Mouse (Mus musculus): Measurements from ENCODE around the gene Atad1. TPM values are rescaled to one million over a fixed set of nuclear protein-coding genes. Genes with fewer than 3 reads are reported as not detected.
"Not testable (repeated sequence)": the region's sequence is repeated elsewhere in the genome, so short reads cannot be mapped to it uniquely, and the experiment has no call there.

Atad1 gene
- polyA plus RNA-seq (2015; fragmentation: Nextera tagmentation; extraction: Ambion mirVana): 52.2 and 59.8 TPM in 2 replicates

DNA sequence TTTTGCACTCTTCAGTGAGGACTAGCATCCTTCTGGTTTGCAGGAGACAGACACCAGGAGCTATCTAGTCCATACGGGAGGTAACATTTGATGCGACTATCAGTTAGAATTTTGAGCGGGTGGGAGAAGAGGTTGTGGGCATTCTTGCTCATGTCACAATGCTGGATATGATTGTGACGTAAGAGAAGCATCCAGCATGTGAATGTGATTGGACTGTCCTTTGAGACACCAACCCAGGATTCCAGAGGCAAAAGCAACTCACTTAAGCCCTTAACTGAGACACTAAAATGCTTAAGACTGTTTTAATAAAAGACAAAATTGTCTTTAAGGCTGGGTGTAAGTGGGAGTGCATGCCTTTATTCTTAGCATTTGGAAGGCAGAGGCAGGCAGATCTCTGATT lies at the start of gene Atad1:
Atad1 (minus strand) TSS at position 101 of the 400 bp plus-strand sequence.
- no peaks in the 10 kb centered on the region for H3K9me3 ChIP-seq
- H3K4me2 ChIP-seq: no peak within 1 kb of the TSS
- no peaks in the 10 kb centered on the region for H3K4me1 ChIP-seq
- no peaks in the 10 kb centered on the region for H3K27me3 ChIP-seq (replicated peaks)
- no peak for ATAC-seq (ENCODE audit: extremely low read depth, insufficient number of reproducible peaks, low FRiP score, low TSS enrichment)
- no peak within 1 kb of the TSS for H3K4me3 ChIP-seq
- no peak within 1 kb of the TSS for H3K27ac ChIP-seq (replicated peaks)
- H3K9ac ChIP-seq: no peak within 1 kb of the TSS
- H3K36me3 ChIP-seq: no peaks in the 10 kb centered on the region
- 84% methylated on average over 4 of the region's 4 CpGs for WGBS

DNA sequence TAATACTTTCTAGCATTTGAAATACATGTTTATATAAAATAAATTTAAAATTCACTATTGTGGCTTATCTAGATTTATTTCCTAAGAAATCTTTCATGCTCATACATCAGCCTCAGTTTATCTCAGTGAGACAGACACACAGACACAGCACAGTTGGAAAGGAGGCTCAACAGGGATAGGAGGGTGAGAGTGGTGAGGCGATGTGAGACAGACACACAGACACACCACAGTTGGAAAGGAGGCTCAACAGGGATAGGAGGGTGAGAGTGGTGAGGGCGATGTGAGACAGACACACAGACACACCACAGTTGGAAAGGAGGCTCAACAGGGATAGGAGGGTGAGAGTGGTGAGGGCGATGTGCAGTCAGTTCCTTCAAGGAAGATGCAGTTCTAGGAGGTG lies 48.4 kb upstream of the Atad1 start:
- not testable (repeated sequence) for H3K4me2 ChIP-seq; H3K36me3 ChIP-seq; ATAC-seq (ENCODE audit: extremely low read depth, insufficient number of reproducible peaks, low FRiP score, low TSS enrichment); H3K9me3 ChIP-seq; H3K27ac ChIP-seq (replicated peaks); H3K9ac ChIP-seq; H3K27me3 ChIP-seq (replicated peaks); H3K4me3 ChIP-seq
- 80% methylated on average over 3 of the region's 3 CpGs for WGBS
- H3K4me1 ChIP-seq: peaks cover 40% of the 10 kb centered on the region

DNA sequence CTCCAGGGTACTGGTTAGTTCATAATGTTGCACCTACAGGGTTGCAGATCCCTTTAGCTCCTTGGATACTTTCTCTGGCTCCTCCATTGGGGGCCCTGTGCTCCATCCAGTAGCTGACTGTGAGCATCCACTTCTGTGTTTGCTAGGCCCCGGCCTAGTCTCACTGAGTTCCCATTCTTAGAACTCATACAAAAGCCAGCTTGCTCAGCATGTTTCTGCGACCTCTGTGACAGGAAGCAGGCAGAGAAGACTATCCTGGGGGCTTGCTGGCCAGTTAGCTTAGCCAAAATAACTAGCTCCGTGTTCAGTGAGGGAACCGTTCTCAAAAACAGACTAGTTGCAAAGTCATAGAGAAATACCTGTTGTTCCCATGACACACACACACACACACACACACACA lies 47.8 kb upstream of the Atad1 start:
- not testable (repeated sequence) for ATAC-seq (ENCODE audit: extremely low read depth, insufficient number of reproducible peaks, low FRiP score, low TSS enrichment); H3K27ac ChIP-seq (replicated peaks); H3K9me3 ChIP-seq; H3K9ac ChIP-seq; H3K4me2 ChIP-seq; H3K36me3 ChIP-seq; H3K27me3 ChIP-seq (replicated peaks); H3K4me3 ChIP-seq
- peaks cover 36% of the 10 kb centered on the region for H3K4me1 ChIP-seq
- WGBS: 47% methylated on average over 4 of the region's 4 CpGs

DNA sequence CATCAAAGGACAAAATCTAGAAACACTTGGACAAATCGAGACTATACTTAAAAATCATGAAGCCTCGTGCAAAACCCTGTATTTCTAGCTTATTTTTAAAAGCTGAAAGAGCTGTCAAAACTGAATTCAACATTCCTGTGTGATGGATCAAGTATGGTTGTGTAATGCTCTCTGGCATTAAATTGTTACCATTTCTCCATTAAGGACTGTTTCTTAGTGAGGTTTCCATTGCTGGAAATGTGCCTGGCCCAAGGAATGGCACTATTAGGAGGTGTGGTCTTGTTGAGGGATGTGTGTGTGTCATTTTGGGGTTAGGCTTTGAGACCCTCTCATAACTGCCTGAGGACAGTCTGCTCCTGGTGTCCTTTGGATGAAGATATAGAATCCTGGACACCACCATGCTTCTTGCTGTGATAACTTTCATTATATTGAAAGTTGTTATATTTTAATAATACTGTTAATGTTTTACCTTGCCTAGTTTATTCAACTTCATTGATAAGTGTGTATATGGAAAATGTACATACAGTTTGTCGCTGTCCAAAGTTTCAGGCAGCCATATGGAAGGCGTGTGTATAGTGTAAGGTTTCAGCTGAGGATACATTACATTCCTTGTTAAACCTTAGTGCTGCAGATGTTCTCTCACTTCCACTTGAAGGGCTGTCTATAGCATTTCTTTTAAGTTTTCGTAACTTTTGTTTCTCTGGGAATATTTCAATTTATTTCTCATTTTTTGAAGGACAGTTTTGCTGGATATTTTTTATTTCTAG lies 41.9 kb upstream of the Atad1 start:
- H3K4me2 ChIP-seq: no peak overlapping the region
- H3K27me3 ChIP-seq (replicated peaks): no peaks in the 10 kb centered on the region
- H3K9ac ChIP-seq: no peak overlapping the region
- no peak overlapping the region for H3K27ac ChIP-seq (replicated peaks)
- ATAC-seq (ENCODE audit: extremely low read depth, insufficient number of reproducible peaks, low FRiP score, low TSS enrichment): no peak
- H3K4me3 ChIP-seq: no peak overlapping the region
- H3K36me3 ChIP-seq: peaks cover 6% of the 10 kb centered on the region
- H3K9me3 ChIP-seq: no peaks in the 10 kb centered on the region
- WGBS: 89% methylated on average over 5 of the region's 5 CpGs
- peaks cover 10% of the 10 kb centered on the region for H3K4me1 ChIP-seq

DNA sequence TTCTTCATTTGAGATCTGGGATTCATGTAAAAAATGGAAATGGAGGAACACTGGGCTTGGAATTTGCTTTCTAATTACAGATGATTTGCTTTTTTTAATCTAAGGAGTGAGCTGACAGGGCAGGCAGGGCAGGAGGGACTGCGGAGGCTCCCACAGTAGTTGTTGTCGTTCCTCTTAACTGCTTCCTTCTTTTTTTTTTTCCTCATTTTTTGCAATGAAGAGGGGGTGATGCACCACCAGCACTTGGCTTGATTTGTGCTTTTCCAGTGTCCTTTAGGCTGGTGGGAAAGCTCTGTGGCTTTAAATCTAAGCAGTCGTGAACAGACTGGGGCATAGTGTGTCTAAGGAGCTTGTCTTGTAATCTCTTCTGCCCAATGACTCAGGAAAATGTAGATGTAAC lies 39.5 kb upstream of the Atad1 start:
- Histone ChIP-seq H3K36me3 (no peaks in the 10 kb centered on the region), H3K27me3 (replicated peaks) (no peaks in the 10 kb centered on the region), H3K4me2 (no peak overlapping the region), H3K4me1 (peaks cover 10% of the 10 kb centered on the region), H3K4me3 (no peak overlapping the region), H3K9ac (no peak overlapping the region), H3K27ac (replicated peaks) (no peak overlapping the region), H3K9me3 (no peaks in the 10 kb centered on the region)
- 59% methylated on average over 3 of the region's 3 CpGs for WGBS
- no peak for ATAC-seq (ENCODE audit: extremely low read depth, insufficient number of reproducible peaks, low FRiP score, low TSS enrichment)

DNA sequence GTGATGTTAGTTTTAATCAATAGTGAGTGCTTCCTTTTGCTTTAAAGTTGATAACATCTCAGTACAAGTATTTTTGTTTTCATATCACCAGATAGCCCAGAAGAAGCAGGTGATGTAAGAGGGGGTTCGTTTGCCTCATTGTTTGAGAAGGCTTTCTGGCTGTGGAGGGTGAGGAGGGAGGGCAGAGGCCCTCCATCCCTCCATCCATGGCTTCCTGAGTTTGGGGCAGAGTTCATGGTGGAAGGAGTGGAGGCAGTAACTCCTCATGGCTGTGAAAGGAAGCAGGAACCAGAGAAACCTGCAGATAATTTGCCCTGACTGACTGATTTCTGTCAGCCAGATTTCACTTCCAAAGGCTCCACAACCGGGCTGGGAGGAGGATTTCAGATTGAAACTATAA lies 38.8 kb upstream of the Atad1 start:
- Histone ChIP-seq H3K36me3 (peaks cover 4% of the 10 kb centered on the region), H3K4me1 (peaks cover 10% of the 10 kb centered on the region), H3K4me2 (no peak overlapping the region), H3K9me3 (no peaks in the 10 kb centered on the region), H3K27me3 (replicated peaks) (no peaks in the 10 kb centered on the region), H3K9ac (no peak overlapping the region), H3K4me3 (no peak overlapping the region), H3K27ac (replicated peaks) (no peak overlapping the region)
- ATAC-seq (ENCODE audit: extremely low read depth, insufficient number of reproducible peaks, low FRiP score, low TSS enrichment): no peak
- WGBS: 28% methylated on average over 2 of the region's 2 CpGs

DNA sequence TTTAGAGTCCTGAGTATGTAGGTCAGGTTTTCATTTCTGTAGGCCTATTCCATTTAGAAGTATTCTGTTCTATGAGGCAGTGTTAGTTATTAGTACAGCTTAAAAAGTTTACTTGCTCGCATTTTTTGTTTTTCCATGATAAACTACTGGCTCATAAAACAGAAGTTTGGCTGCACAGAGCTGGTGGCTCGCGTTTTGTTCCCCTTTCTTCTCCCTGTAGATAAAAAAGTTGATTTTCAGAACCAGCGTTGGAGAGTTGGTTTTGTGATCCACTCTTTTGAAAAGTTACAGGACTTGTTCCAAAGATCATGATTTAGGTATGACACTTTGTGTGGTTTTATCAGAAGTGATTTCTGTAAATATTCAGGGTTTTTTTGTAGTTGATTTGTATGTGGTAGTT lies 22.9 kb upstream of the Atad1 start:
- H3K4me1 ChIP-seq: peaks cover 37% of the 10 kb centered on the region
- no peak overlapping the region for H3K4me2 ChIP-seq
- H3K27me3 ChIP-seq (replicated peaks): no peaks in the 10 kb centered on the region
- no peak overlapping the region for H3K27ac ChIP-seq (replicated peaks)
- no peak overlapping the region for H3K9ac ChIP-seq
- WGBS: 71% methylated on average over 4 of the region's 4 CpGs
- no peak overlapping the region for H3K4me3 ChIP-seq
- no peaks in the 10 kb centered on the region for H3K9me3 ChIP-seq
- H3K36me3 ChIP-seq: peaks cover 7% of the 10 kb centered on the region
- ATAC-seq (ENCODE audit: extremely low read depth, insufficient number of reproducible peaks, low FRiP score, low TSS enrichment): no peak

DNA sequence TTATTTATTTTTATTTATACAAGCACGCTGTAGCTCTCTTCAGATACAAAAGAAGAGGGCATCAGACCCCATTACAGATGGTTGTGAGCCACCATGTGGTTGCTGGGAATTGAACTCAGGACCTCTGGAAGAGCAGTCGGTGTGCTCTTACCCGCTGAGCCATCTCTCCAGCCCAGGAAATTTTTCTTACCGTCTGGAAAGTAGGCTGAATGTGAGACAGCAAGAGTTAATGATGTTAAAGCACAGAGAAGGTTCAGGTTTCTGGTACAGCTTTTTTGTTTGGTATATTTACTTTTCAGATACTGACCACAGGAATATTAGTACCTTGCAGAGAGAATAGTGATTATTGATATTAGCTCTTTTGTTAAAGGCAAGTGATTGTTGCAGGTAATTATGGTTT lies 21.6 kb upstream of the Atad1 start:
- Histone ChIP-seq H3K9me3 (no peaks in the 10 kb centered on the region), H3K4me3 (peak overlapping the region; percentile 99; the same call in 1 of the 2 replicates), H3K4me2 (peak overlapping the region; percentile 96), H3K9ac (no peak overlapping the region), H3K4me1 (peaks cover 37% of the 10 kb centered on the region), H3K36me3 (peaks cover 6% of the 10 kb centered on the region), H3K27ac (replicated peaks) (no peak overlapping the region), H3K27me3 (replicated peaks) (no peaks in the 10 kb centered on the region)
- ATAC-seq (ENCODE audit: extremely low read depth, insufficient number of reproducible peaks, low FRiP score, low TSS enrichment): no peak
- 70% methylated on average over 4 of the region's 4 CpGs for WGBS

DNA sequence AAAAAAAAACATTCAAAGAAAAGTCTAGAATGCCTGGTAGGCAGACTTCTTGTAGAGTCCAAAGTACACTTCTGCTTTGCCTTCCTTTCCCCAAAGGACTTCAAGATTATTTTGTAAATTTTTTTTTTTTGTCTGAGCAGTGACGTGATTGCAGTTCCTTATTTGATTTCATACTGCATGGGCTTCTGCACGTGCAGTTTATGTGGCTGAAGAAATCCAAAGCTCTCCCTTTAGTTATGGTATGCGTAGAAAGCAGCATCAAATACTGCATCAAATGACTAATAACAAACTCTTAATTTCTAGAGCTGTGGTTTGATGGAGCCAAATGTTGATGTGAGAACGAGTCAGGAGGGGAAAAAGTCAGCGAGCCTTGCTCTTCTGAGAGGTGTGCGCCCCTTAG lies 20.9 kb upstream of the Atad1 start:
- WGBS: 42% methylated on average over 6 of the region's 6 CpGs
- Histone ChIP-seq H3K27me3 (replicated peaks) (no peaks in the 10 kb centered on the region), H3K36me3 (peaks cover 1% of the 10 kb centered on the region), H3K9me3 (no peaks in the 10 kb centered on the region), H3K9ac (peak overlapping the region; percentile 61), H3K4me1 (peaks cover 36% of the 10 kb centered on the region), H3K4me2 (peak overlapping the region; percentile 96), H3K27ac (replicated peaks) (no peak overlapping the region), H3K4me3 (peak overlapping the region; percentile 99)
- ATAC-seq (ENCODE audit: extremely low read depth, insufficient number of reproducible peaks, low FRiP score, low TSS enrichment): no peak

DNA sequence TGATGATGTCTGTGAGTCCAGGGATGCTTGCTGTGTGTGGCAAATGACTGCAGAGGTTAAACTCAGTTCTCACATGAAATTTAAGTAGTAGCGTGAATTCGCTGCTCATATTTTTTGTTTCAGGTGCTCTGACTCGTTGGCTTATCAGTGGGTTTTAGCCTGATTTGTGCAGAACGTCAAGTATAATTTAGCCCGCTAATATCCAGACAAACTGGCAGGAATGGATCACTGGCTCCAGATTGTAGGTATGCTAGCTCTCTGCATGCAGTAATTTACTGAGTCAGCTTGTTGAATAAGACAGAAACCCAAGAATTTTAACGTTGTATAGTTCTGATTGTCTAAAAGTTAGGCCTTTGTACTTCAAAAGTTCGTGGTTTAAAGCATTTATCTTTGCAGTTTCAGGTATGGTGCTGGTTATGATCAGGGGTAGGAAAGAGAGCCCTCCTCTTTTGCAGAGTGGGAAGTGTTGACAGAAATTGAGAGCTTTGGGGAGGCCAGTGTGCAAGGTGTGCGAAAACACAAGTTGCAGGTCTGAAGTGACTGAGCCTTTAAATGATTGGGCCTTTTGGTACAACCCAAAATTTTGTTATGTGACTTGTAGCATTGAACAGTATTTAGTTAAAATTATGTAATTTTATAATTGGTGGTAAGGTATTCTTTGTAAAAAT lies 19.9 kb upstream of the Atad1 start:
- Histone ChIP-seq H3K4me2 (peak overlapping the region; percentile 96), H3K4me3 (peak overlapping the region; percentile 99), H3K27me3 (replicated peaks) (peaks cover 5% of the 10 kb centered on the region), H3K27ac (replicated peaks) (no peak overlapping the region), H3K36me3 (no peaks in the 10 kb centered on the region; the same call in 1 of the 2 replicates), H3K9me3 (no peaks in the 10 kb centered on the region), H3K9ac (peak overlapping the region; percentile 99), H3K4me1 (peaks cover 43% of the 10 kb centered on the region)
- WGBS: 3% methylated on average over 8 of the region's 8 CpGs
- no peak for ATAC-seq (ENCODE audit: extremely low read depth, insufficient number of reproducible peaks, low FRiP score, low TSS enrichment)

DNA sequence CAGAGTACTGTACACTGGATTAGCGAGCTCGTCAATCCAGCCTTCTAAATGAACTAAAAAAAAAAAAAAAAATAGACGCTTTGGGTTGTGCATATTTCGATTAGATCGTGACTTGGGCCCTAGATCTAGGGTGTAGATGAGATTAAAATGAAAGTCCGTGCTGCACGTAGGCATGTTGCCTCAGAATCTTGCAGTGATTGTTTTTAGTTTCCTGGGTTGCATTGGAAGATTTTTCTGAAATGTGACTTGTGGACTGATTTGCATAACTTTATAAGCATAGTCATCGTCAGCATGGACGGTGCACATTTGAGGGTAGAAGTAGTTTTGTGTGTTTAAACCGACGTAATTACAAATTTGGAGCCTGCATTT lies 19.2 kb upstream of the Atad1 start:
- H3K4me2 ChIP-seq: peak overlapping the region; percentile 96
- H3K27ac ChIP-seq (replicated peaks): peak overlapping the region; percentile 100
- under 1% methylated on average over 11 of the region's 11 CpGs for WGBS
- H3K27me3 ChIP-seq (replicated peaks): peaks cover 9% of the 10 kb centered on the region
- peak overlapping the region; percentile 99 for H3K9ac ChIP-seq
- ATAC-seq (ENCODE audit: extremely low read depth, insufficient number of reproducible peaks, low FRiP score, low TSS enrichment): no peak
- H3K36me3 ChIP-seq: no peaks in the 10 kb centered on the region; the same call in 1 of the 2 replicates
- no peaks in the 10 kb centered on the region for H3K9me3 ChIP-seq
- H3K4me1 ChIP-seq: peaks cover 39% of the 10 kb centered on the region
- peak overlapping the region; percentile 99 for H3K4me3 ChIP-seq

Data from heart, embryonic 13.5 days (tissue).